1 mouse cellular context compared by ENCODE assay signal in the genomic region with DNA sequence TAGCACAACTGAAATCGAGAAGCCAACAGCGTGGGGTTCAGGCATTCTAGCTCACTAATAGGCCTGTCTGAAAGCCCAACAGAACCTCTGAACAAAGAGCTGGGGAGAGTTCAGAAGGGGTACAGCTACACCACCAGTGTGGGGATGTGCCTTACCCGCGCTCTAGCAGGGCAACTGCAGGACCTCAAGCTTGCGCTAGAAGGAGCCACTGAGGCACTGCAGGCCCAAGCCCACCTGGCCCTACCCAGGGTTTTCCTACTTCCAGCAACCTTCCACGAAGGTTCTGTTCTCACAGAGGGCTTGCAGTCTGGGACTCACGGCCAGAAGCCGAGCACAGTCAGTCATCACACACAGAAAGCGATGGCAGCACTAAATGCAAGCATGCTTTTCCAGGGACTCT.
TF ChIP-seq lines count a peak whose summit lies in the region.

No protein-coding gene starts in this region.

TF ChIP-seq in CH12.LX, 34 proteins besides CTCF, POLR2A, EP300 and RAD21 (continued from another document):
- TF ChIP-seq CHD2 (IDR thresholded peaks at IDR 0.05; ENCODE audit: low read length) (no peak), KAT2A (IDR thresholded peaks at IDR 0.05; ENCODE audit: insufficient replicate concordance, low read length) (no peak), TCF12 (IDR thresholded peaks at IDR 0.05; ENCODE audit: low read depth, low read length) (no peak), TBP (conservative IDR thresholded peaks at IDR 0.05; ENCODE audit: low read depth, low read length) (no peak), MAZ (IDR thresholded peaks at IDR 0.05; ENCODE audit: low read depth, low read length) (no peak), ETS1 (conservative IDR thresholded peaks at IDR 0.05; ENCODE audit: low read depth, low read length) (no peak), NELFE (IDR thresholded peaks at IDR 0.05; ENCODE audit: low read depth, low read length) (no peak)
